Mouse (Mus musculus) frontal cortex, postnatal 36 days (tissue): ENCODE results near the gene BC035044.
"Not testable (repeated sequence)": the region's sequence is repeated elsewhere in the genome, so short reads cannot be mapped to it uniquely, and the experiment has no call there.

ENCODE experiments used
- DNase-seq, 2 experiments: peaks; one replicate each; pipeline ENCODE4 v3.0.0; 2022; ENCODE audit warnings: low spot score in 2 of 2

The BC035044 gene

GRCm38 (mm10) chr6:128850671-128851070 is 40.3 kb downstream of the BC035044 start:
- no peak for DNase-seq

GRCm38 (mm10) chr6:128849902-128850301 is 41.0 kb downstream of the BC035044 start:
- DNase-seq: no peak

GRCm38 (mm10) chr6:128847401-128847800 is 43.5 kb downstream of the BC035044 start:
- DNase-seq: no peak

- no peak for DNase-seq
Observed at GRCm38 (mm10) chr6:128845998-128846542, 44.9 kb downstream of the BC035044 start.

GRCm38 (mm10) chr6:128845319-128845979 is 45.5 kb downstream of the BC035044 start:
- peak; percentile 77 to 78 for DNase-seq

GRCm38 (mm10) chr6:128844586-128845080 is 46.3 kb downstream of the BC035044 start:
- DNase-seq: no peak

GRCm38 (mm10) chr6:128844131-128844530 is 46.8 kb downstream of the BC035044 start:
- no peak for DNase-seq

GRCm38 (mm10) chr6:128843479-128843992 is 47.4 kb downstream of the BC035044 start:
- peak in 1 of 2 experiments; percentile 31 for DNase-seq

GRCm38 (mm10) chr6:128842945-128843478 is 47.9 kb downstream of the BC035044 start:
- DNase-seq: peak; percentile 95 to 97

- DNase-seq: no peak
Observed at GRCm38 (mm10) chr6:128842356-128842944, 48.5 kb downstream of the BC035044 start.

- no peak for DNase-seq
Observed at GRCm38 (mm10) chr6:128841327-128842089, 49.4 kb downstream of the BC035044 start.

GRCm38 (mm10) chr6:128840669-128841068 is 50.3 kb downstream of the BC035044 start:
- DNase-seq: not testable (repeated sequence)

- no peak for DNase-seq
Observed at GRCm38 (mm10) chr6:128839921-128840320, 51.0 kb downstream of the BC035044 start.

- DNase-seq: peak; percentile 54 to 80
Observed at GRCm38 (mm10) chr6:128839266-128839771, 51.6 kb downstream of the BC035044 start.

GRCm38 (mm10) chr6:128838342-128839265 is 52.3 kb downstream of the BC035044 start:
- peak; percentile 95 to 96 for DNase-seq

GRCm38 (mm10) chr6:128837454-128838341 is 53.2 kb downstream of the BC035044 start:
- DNase-seq: no peak

- no peak for DNase-seq
Observed at GRCm38 (mm10) chr6:128836955-128837334, 54.0 kb downstream of the BC035044 start.

GRCm38 (mm10) chr6:128836191-128836954 is 54.6 kb downstream of the BC035044 start:
- DNase-seq: no peak

GRCm38 (mm10) chr6:128835571-128835970 is 55.4 kb downstream of the BC035044 start:
- DNase-seq: no peak
